Mouse (Mus musculus) spleen, embryonic (tissue): ENCODE measurements around the gene Mrgprb4.

Source experiments
- CTCF ChIA-PET: fragments of 350-600 bp; sonication (Branson Sonifier 250); formaldehyde crosslinking; loops from one replicate; lab custom pipeline; 2022; lab: Charles Lee

Mrgprb4 gene

DNA sequence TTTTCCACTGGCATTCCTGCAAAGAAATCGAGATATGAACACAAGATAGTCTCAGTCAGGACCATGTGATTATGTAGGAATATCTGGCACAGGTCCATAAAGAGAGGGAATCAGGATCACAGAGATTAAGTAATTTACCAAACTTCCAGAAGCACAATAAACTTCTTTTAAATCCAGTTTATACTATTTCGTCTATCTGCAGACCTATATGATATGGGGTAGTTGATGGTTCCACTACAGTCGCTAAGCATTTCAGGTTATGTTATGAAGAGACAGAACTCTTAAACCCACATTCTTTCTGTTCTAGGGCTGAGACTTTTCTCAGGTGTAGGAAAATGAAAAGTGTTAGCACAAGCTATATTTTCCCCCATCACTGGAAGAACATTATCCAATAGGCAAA lies at the start of gene Mrgprb4:
TSS of gene Mrgprb4 (minus strand) at position 101 of the 400 bp plus-strand sequence.
- CTCF ChIA-PET, result no interaction called here

- CTCF ChIA-PET, result no interaction called here
Measured at GRCm38 (mm10) chr7:48226114-48226513, 27.0 kb upstream of the Mrgprb4 start.

- CTCF ChIA-PET, result no interaction called here
Measured at GRCm38 (mm10) chr7:48225065-48225464, 26.0 kb upstream of the Mrgprb4 start.

DNA sequence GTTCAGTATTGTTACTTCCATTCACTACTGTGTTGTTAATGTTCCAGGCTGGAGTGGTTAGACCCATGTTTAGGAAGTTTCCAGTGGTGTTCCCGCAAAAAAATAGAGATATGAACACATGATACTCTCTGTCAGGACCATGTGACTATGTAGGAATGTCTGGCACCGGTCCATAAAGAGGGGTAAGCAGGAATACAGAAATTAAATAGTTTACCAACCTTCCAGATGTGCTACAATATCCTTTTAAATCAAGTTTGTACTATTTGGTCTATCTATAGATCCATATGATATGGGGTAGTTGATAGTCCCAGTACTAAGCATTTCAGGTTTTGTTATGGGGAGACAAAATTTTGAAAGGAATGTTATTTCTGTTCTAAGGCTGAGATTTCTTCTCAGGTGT lies 30.2 kb downstream of the Mrgprb4 start, which contains the start of gene Mrgprb5:
TSS of gene Mrgprb5 (minus strand) at position 101 of the 400 bp plus-strand sequence.
- CTCF ChIA-PET, result no interaction called here

DNA sequence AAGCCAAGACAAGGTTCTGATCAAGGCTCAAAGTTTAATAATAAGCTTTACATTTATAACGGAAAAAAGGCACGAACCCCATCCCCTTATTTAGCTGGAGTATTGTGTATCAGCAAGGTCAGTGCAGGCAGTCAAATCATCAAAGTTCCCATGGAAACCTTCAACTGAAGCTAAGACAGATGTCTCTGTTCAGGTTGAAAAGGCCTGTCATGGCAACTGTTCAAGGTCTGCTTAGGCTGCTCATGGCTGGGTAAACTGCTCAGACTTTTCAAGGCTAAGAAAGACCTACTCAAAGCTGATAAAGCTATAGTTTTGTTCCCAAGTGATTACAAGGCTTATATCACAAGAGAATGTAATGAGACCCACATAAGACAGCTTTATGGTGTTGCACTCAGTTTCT lies 31.6 kb downstream of the Mrgprb4 start:
- CTCF ChIA-PET, result interaction anchor here (0.7 kb wide), 1 partner anchor 115 kb away, joined by 3 read pairs; no protein-coding TSS in a partner anchor
